Mouse (Mus musculus): Measurements from ENCODE around the gene Taf5. TPM values are rescaled to one million over a fixed set of nuclear protein-coding genes. Genes with fewer than 3 reads are reported as not detected.

The Taf5 gene
- total and polyA plus RNA-seq, 2 experiments from 2014 or later: 2.9 to 11.3 TPM

GRCm38 (mm10) chr19:47024954-47025353 is 42.6 kb upstream of the Taf5 start:
- H3K27ac ChIP-seq: no peak overlapping the region
- H3K4me3 ChIP-seq (ENCODE audit: low read length): no peak overlapping the region
- WGBS: 80% methylated on average over 10 of the region's 10 CpGs
- peaks cover 28% of the 10 kb centered on the region; the same call in 1 of the 2 replicates for H3K36me3 ChIP-seq (ENCODE audit: insufficient read depth, low read length)
- no peak for ATAC-seq
- no peak for TF ChIP-seq CTCF (IDR thresholded peaks at IDR 0.05; ENCODE audit: low read depth)
- H3K4me1 ChIP-seq (ENCODE audit: insufficient read depth, low read length): no peaks in the 10 kb centered on the region
- no peaks in the 10 kb centered on the region for H3K27me3 ChIP-seq (ENCODE audit: insufficient read depth, low read length)
- no peak for DNase-seq (ENCODE audit: low spot score)
- H3K9ac ChIP-seq (replicated peaks; ENCODE audit: low read length): no peak overlapping the region
- H3K4me2 ChIP-seq (ENCODE audit: low read depth, low read length): no peak overlapping the region
- no peaks in the 10 kb centered on the region for H3K9me3 ChIP-seq (ENCODE audit: low read length)

DNA sequence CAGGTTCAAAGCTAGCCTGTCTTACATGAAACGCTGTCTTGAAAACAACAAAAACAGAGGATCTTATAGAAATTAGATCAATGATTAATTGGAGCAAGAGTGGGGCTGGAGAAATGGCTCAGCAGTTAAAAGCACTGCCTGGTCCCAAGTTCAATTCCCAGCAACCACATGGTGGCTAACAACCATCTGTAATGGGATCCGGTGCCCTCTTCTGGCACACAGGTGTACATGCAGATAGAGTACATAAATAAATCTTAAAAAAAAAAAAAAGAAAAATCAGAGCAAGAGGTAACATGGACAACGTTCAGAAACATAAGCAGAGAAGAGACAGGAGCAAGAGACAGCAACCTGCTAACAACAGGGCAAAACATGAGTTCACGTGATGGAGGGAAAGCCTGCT is 41.0 kb upstream of the Taf5 start:
- WGBS: 89% methylated on average over 4 of the region's 4 CpGs
- Histone ChIP-seq H3K27me3 (ENCODE audit: insufficient read depth, low read length) (no peaks in the 10 kb centered on the region), H3K9me3 (ENCODE audit: low read length) (no peaks in the 10 kb centered on the region), H3K9ac (replicated peaks; ENCODE audit: low read length) (no peak overlapping the region), H3K4me2 (ENCODE audit: low read depth, low read length) (no peak overlapping the region), H3K27ac (no peak overlapping the region), H3K36me3 (ENCODE audit: insufficient read depth, low read length) (peaks cover 28% of the 10 kb centered on the region; the same call in 1 of the 2 replicates), H3K4me1 (ENCODE audit: insufficient read depth, low read length) (no peaks in the 10 kb centered on the region), H3K4me3 (ENCODE audit: low read length) (no peak overlapping the region)
- DNase-seq (ENCODE audit: low spot score) (no peak), ATAC-seq (no peak)
- peak; percentile 20; the same call in 1 of the 2 replicates for TF ChIP-seq CTCF (IDR thresholded peaks at IDR 0.05; ENCODE audit: low read depth)

GRCm38 (mm10) chr19:47029796-47030195 is 37.8 kb upstream of the Taf5 start:
- H3K4me3 ChIP-seq (ENCODE audit: low read length): no peak overlapping the region
- DNase-seq (ENCODE audit: low spot score) (peak; percentile 19), ATAC-seq (0 out of 2 replicates have a peak, but pooled peaks have one; percentile 27)
- H3K27ac ChIP-seq: peak overlapping the region; percentile 67
- H3K36me3 ChIP-seq (ENCODE audit: insufficient read depth, low read length): peaks cover 13% of the 10 kb centered on the region
- TF ChIP-seq CTCF (IDR thresholded peaks at IDR 0.05; ENCODE audit: low read depth): no peak
- no peak overlapping the region for H3K4me2 ChIP-seq (ENCODE audit: low read depth, low read length)
- H3K27me3 ChIP-seq (ENCODE audit: insufficient read depth, low read length): no peaks in the 10 kb centered on the region
- H3K9ac ChIP-seq (replicated peaks; ENCODE audit: low read length): no peak overlapping the region; the same call in 1 of the 2 replicates
- no peaks in the 10 kb centered on the region for H3K4me1 ChIP-seq (ENCODE audit: insufficient read depth, low read length)
- 43% methylated on average over 9 of the region's 9 CpGs for WGBS
- no peaks in the 10 kb centered on the region for H3K9me3 ChIP-seq (ENCODE audit: low read length)

- Histone ChIP-seq H3K4me1 (ENCODE audit: insufficient read depth, low read length) (no peaks in the 10 kb centered on the region), H3K36me3 (ENCODE audit: insufficient read depth, low read length) (peaks cover 20% of the 10 kb centered on the region), H3K9me3 (ENCODE audit: low read length) (no peaks in the 10 kb centered on the region), H3K4me3 (ENCODE audit: low read length) (no peak overlapping the region), H3K27ac (no peak overlapping the region), H3K9ac (replicated peaks; ENCODE audit: low read length) (no peak overlapping the region), H3K4me2 (ENCODE audit: low read depth, low read length) (no peak overlapping the region), H3K27me3 (ENCODE audit: insufficient read depth, low read length) (no peaks in the 10 kb centered on the region)
- DNase-seq (ENCODE audit: low spot score): no peak
- TF ChIP-seq CTCF (IDR thresholded peaks at IDR 0.05; ENCODE audit: low read depth): no peak
- ATAC-seq: no peak
- 91% methylated on average over 6 of the region's 6 CpGs for WGBS
Measured at GRCm38 (mm10) chr19:47031770-47032169, 35.8 kb upstream of the Taf5 start.

GRCm38 (mm10) chr19:47034916-47035315 is 32.6 kb upstream of the Taf5 start:
- H3K27ac ChIP-seq: no peak overlapping the region
- 94% methylated on average over 4 of the region's 4 CpGs for WGBS
- no peaks in the 10 kb centered on the region for H3K4me1 ChIP-seq (ENCODE audit: insufficient read depth, low read length)
- H3K36me3 ChIP-seq (ENCODE audit: insufficient read depth, low read length): peaks cover 37% of the 10 kb centered on the region
- no peaks in the 10 kb centered on the region for H3K9me3 ChIP-seq (ENCODE audit: low read length)
- no peak overlapping the region for H3K4me3 ChIP-seq (ENCODE audit: low read length)
- no peak for DNase-seq (ENCODE audit: low spot score)
- no peak for TF ChIP-seq CTCF (IDR thresholded peaks at IDR 0.05; ENCODE audit: low read depth)
- no peak overlapping the region for H3K9ac ChIP-seq (replicated peaks; ENCODE audit: low read length)
- H3K27me3 ChIP-seq (ENCODE audit: insufficient read depth, low read length): no peaks in the 10 kb centered on the region
- ATAC-seq: no peak
- no peak overlapping the region for H3K4me2 ChIP-seq (ENCODE audit: low read depth, low read length)

DNA sequence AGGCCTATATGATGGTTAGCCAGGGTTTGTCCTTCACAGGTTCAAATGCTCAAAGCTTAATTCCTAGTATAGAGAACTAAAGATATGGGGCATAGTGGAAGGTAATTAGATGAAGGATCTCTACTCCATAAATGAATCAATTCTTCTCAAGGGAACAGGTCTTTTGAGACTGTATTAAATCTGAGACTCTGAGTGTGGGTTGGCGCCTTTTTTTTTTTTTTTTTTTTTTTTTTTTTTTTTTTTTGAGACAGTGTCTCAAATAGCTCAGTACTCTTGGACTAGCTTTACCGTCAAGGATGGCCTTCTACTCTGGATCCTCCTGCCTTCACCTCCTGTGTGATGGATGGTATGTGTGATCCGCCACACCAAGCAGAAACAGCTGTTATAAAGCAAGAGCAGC is 30.9 kb upstream of the Taf5 start:
- Histone ChIP-seq H3K4me1 (ENCODE audit: insufficient read depth, low read length) (no peaks in the 10 kb centered on the region), H3K36me3 (ENCODE audit: insufficient read depth, low read length) (peaks cover 37% of the 10 kb centered on the region), H3K27me3 (ENCODE audit: insufficient read depth, low read length) (no peaks in the 10 kb centered on the region), H3K4me3 (ENCODE audit: low read length) (no peak overlapping the region), H3K4me2 (ENCODE audit: low read depth, low read length) (no peak overlapping the region), H3K27ac (no peak overlapping the region), H3K9me3 (ENCODE audit: low read length) (no peaks in the 10 kb centered on the region), H3K9ac (replicated peaks; ENCODE audit: low read length) (no peak overlapping the region)
- no peak for TF ChIP-seq CTCF (IDR thresholded peaks at IDR 0.05; ENCODE audit: low read depth)
- no peak for DNase-seq (ENCODE audit: low spot score)
- no peak for ATAC-seq
- WGBS: 75% methylated on average over 3 of the region's 3 CpGs

GRCm38 (mm10) chr19:47040720-47041473 is 26.6 kb upstream of the Taf5 start:
- WGBS: 90% methylated on average over 3 of the region's 3 CpGs
- no peak for TF ChIP-seq CTCF (IDR thresholded peaks at IDR 0.05; ENCODE audit: low read depth)
- ATAC-seq: no peak

More at GRCm38 (mm10) chr19:47040720-47041473, 26.6 kb upstream of the Taf5 start:
- Histone ChIP-seq H3K9me3 (ENCODE audit: low read length) (no peaks in the 10 kb centered on the region), H3K9ac (replicated peaks; ENCODE audit: low read length) (no peak overlapping the region), H3K4me2 (ENCODE audit: low read depth, low read length) (no peak overlapping the region), H3K27ac (no peak overlapping the region), H3K27me3 (ENCODE audit: insufficient read depth, low read length) (no peaks in the 10 kb centered on the region), H3K36me3 (ENCODE audit: insufficient read depth, low read length) (peaks cover 18% of the 10 kb centered on the region), H3K4me1 (ENCODE audit: insufficient read depth, low read length) (no peaks in the 10 kb centered on the region), H3K4me3 (ENCODE audit: low read length) (no peak overlapping the region)
- no peak for DNase-seq (ENCODE audit: low spot score)
